Mouse (Mus musculus) liver, adult 2 months (tissue): ENCODE data around the gene Brwd1.

Experiments used
- CTCF ChIP-seq: fragments of 200-500 bp; IDR thresholded peaks from 2 replicates; pipeline ENCODE4 v1.5.1; 2011; ENCODE audit warnings: low read depth, low read length, control low read depth
- POLR2A ChIP-seq: fragments of 200-500 bp; IDR thresholded peaks from 2 replicates; pipeline ENCODE4 v1.6.1; 2011; ENCODE audit warnings: low read length, control low read depth; ENCODE audit not compliant: insufficient read depth; ENCODE audit errors: extremely low read depth

- TF ChIP-seq CTCF = no peak
- TF ChIP-seq POLR2A = no peak
Measured at GRCm38 (mm10) chr16:96025244-96025643, 57.1 kb downstream of the Brwd1 start.
